Mouse (Mus musculus) monocyte, adult 5-6 weeks (primary cell): Measurements from ENCODE around the gene Tmem204. TPM values are rescaled to one million over a fixed set of nuclear protein-coding genes. Genes with fewer than 3 reads are reported as not detected.
A peak's percentile ranks its signal among the peaks of the same experiment; 100 is the strongest.
"Not testable (repeated sequence)": the region's sequence is repeated elsewhere in the genome, so short reads cannot be mapped to it uniquely, and the experiment has no call there.

Experiments
- ATAC-seq: fragments of 153-309, 156-312 bp; replicated peaks from 2 replicates; pipeline ENCODE4 v1.8.0; 2017; ENCODE audit warnings: mild to moderate bottlenecking; ENCODE audit not compliant: low TSS enrichment, insufficient number of reproducible peaks, severe bottlenecking, poor library complexity, low FRiP score
- total RNA-seq: library from RNA; stranded (forward); fragments of 200-1000, 200-491, 200-594 nt; gene quantifications from 3 replicates; pipeline ENCODE4 v1.2.3, GENCODE M21; 2017

The Tmem204 gene
- not detected in 3 replicates for total RNA-seq

GRCm38 (mm10) chr17:25083444-25083931, at the start of gene Tmem204:
Gene Tmem204, minus strand, starts transcription at chr17:25083591.
- no peak for ATAC-seq

DNA sequence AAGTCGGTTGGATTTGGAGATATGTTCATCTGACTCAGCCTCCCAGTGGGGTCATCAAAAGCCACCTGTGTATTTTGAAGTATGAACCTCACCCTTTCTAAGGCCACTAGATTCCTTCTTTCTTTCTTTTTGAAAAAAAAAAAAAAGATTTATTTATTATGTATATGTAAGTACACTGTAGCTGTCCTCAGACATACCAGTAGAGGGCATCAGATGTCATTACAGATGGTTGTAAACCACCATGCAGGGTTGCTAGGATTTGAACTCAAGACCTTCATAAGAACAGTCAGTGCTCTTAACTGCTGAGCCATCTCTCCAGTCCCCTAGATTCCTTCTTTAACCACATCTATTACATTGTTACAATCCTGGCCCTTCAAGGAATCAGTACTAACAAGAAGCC, 46.7 kb upstream of the Tmem204 start:
- no peak for ATAC-seq

DNA sequence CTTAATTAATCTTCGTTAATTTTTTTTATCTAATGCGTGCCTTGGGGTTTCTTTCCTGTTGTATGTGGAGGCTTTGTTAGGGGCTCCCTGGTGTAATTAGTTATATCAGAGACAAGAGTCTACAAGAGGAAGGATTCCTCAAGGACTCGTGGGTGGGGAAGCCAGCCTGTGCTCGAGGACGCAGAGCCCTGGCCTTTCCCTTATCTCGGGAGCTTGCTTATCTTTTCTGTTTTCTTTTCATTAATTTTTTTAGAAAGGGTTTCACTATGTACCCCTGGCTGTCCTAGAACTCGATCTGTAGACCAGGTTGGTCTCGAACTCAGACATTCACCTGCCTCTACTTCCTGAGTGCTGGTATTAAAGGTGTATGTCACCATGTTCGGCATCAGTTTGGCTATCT, 44.3 kb upstream of the Tmem204 start:
- ATAC-seq = no peak

GRCm38 (mm10) chr17:25127079-25127478, 43.7 kb upstream of the Tmem204 start:
- no peak for ATAC-seq

DNA sequence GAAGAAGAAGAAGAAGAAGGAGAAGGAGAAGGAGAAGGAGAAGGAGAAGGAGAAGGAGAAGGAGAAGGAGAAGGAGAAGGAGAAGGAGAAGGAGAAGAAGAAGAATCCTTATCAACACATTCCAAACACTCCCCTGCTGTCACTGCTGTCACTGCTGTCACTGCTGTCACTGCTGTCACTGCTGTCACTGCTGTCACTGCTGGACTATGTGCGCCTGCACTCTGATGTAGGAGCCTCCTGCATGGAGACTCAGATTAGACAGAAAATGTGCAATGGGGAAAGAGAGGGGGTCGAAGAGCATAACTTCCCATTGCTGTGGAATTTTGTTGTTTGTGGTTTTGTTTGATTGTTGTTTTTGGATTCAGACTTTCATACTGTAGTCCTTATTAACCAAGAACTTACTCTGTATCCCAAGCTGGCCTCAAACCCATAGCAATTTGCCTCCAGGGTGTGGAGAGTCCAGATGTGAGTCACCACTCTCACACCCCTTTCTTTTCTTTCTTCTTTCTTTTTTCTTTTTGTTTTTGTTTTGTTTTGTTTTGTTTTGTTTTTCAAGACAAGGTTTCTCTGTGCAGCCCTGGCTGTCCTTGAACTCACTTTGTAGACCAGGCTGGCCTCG, 42.2 kb upstream of the Tmem204 start:
- not testable (repeated sequence) for ATAC-seq

GRCm38 (mm10) chr17:25123979-25124378, 40.6 kb upstream of the Tmem204 start:
- ATAC-seq = 0 out of 2 replicates have a peak, but pooled peaks have one; percentile 50

DNA sequence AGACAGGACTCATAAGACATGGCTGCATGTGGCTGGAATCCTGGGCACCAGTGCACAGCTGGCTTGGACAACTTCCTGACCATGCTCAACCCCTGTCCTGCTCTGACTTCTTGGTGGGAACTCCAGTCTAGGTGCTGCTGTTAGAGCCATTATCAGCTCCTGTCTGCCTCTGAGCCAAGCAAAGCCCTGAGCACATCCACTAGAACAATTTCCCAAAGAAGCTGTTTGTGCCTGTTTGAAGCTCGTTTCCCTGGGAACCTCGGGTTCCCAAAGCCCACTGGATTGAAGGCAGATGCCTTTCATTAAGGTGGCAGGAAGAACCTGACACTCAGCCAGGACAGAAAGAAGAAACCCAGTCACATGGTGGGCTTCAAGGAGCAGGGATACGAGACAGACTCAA, 37.0 kb upstream of the Tmem204 start, which contains the start of gene Ptx4:
Gene Ptx4, plus strand, starts transcription at position 355 of the 400 bp plus-strand sequence.
- ATAC-seq = no peak

DNA sequence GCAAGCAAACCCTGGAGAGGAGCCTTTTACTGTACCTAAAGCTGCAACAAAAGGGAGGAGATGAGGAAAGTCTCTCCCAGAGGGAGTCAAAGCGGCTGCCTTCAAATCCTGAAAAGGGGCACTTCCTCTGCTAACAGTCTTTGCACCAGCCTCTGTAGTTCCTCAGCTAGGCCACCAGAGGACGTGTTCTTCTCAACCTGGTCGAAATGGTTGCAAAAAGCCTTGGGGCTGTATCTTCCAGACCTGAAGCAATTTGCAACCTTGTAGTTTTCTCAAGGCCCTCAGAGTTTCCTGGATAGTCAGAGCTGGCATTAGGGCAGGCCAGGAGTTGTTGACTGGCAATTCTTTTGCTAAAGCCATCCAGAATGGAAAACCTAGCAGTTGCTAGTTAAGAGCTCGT, 33.9 kb upstream of the Tmem204 start:
- ATAC-seq = no peak

DNA sequence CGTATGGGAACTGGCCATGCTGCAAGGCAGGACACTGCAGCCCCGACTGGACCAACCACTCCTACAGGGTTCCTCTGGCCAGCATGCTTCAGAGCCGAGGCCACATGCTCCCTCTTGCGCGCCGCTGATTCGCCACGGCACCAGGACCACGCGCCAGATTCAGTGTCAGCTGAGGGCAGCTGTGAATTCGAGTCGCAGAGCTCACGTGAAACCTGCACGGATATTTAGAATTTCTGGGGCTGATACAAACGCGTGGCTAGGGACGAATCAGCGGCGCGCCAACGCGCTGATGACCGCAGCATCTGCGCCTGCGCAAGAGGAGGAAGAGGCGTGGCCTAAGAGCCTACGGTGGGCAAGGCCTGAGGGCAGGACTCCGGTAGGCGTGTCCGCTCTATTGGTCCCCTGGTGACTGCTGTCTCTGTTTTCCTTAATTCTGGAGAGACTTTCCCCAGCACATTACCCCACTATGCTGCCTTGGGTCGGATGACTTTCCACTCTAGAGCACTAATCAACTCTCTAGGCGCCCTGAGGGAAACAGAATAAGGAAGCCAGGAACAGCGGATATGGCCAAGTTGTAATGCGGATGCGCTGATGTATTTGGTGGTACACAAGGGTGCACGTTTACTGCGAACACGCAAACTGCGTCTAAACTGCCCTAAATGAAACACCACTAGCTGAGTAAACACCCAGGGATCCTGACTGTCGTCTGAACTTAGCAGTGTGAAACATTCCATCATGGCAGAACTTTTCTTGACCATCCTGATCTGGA, 32.5 kb upstream of the Tmem204 start, which contains the start of gene Telo2:
Gene Telo2, minus strand, starts transcription at position 304 of the 769 bp plus-strand sequence.
- ATAC-seq = peak; percentile 91

DNA sequence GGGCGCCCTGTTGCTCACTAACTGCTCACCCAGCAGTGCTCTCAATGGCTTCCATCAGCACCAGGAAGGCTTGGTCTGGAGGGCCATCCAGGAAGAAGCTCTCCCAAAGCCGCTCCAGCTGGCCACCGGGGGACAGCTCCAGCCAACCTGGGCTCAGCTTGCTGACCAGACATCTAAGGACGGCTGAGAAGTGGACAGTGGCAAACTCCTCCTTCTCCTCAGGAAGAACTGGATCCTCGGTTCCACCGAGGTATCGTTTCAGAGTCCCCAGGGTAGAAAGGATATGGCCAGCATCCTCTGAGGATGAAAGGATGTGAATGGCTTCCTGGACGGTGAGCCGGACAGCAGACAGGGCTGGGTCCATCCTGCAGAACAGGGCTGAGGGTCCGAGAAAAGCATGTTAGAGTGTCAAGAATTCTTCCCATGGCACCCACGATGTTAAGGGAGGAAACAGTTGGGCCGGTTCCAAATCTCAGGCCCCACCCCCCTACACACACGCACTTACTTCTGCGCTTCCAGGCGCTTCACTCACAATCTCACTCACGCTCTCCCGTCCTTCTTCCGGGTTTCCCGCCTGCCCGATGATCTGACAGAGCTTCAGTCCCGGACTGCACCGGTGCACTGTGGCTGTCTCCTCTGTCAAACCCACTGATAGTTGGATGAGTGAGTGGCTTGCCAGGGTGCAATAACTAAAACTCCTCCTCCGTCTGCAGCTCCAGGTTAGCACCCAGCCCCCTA, 31.7 kb upstream of the Tmem204 start:
- peak; percentile 4; the same call in 1 of the 2 replicates for ATAC-seq

GRCm38 (mm10) chr17:25112423-25112810, 29.0 kb upstream of the Tmem204 start:
- no peak for ATAC-seq

DNA sequence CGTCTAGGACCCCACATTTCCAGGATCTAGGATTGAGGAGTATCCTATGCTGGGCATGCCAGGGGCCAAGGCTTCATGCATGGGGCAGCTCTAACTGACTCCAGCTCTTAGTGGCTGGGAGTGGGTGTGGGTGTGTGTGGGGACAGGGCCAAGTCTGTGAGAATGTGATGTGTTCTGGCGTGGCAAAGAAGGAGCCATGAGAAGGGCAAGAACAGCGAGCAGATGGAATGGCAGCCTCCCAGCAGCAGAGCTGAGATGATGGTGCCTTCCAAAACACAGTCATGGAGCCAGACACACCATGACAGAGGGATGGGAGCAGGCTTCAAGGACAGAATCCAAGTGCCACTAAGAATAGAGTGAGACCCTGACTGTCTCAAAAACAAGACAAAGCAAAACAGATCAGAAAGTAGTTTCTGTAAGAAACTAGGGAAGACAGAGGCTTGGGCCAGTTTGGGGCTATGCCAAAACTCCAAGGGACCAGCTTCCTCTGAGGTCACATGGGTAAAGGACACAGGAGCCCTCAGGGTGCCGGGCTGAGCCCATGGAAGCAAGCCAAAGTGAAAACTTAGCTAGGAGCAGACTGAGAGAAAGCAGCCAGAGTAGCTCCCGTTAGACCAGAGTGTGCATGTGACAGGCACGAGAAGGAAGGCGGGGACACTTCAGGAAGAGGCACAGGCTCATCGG, 28.5 kb upstream of the Tmem204 start:
- no peak for ATAC-seq

GRCm38 (mm10) chr17:25111220-25111619, 27.8 kb upstream of the Tmem204 start:
- ATAC-seq = no peak

- no peak for ATAC-seq
These were observed 27.2 kb upstream of the Tmem204 start for GRCm38 (mm10) chr17:25110590-25110989.

- ATAC-seq = no peak
These were observed 26.2 kb upstream of the Tmem204 start for GRCm38 (mm10) chr17:25109578-25109977.

DNA sequence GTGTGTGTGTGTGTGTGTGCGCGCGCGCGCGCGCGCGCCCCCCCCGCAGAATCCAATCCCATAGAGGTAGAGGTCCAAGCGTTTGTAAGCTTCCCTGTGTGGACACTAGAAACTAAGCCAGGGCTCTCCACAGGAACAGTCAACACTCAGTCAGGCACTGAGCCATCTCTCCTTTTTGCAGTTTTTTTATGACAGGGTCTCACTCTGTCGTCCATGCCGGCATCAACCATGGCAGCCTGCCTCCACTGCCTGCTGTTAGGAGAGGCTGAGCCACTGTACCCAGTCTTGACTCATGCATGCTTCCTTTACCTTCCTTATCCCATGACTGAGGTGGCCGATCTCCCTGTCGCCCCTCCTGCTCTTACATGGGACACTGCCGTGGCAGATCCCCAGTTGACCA, 24.4 kb upstream of the Tmem204 start:
- ATAC-seq = no peak

- ATAC-seq = no peak
These were observed 17.9 kb upstream of the Tmem204 start for GRCm38 (mm10) chr17:25101338-25101737.

GRCm38 (mm10) chr17:25100052-25100451, 16.7 kb upstream of the Tmem204 start:
- no peak for ATAC-seq

- ATAC-seq = no peak
These were observed 12.8 kb upstream of the Tmem204 start for GRCm38 (mm10) chr17:25096221-25096620.
